Mouse (Mus musculus) forebrain, postnatal 0 days (tissue): ENCODE data around the gene Psd. TPM values are rescaled to one million over a fixed set of nuclear protein-coding genes. Genes with fewer than 3 reads are reported as not detected.

ENCODE experiments used
- ATAC-seq: fragments of 200-750 bp; cut with Nextera tagmentation; 2 replicates; pipeline ENCODE4 v1.8.0; 2017; ENCODE audit warnings: mild to moderate bottlenecking, moderate library complexity
- DNase-seq: peaks from one replicate; pipeline ENCODE4 v3.0.0-alpha.2; 2015
- H3K27ac ChIP-seq: fragments of 300-500 bp; sonication (generic); 2 replicates; pipeline ENCODE4 v1.5.1; 2014; ENCODE audit warnings: low read depth, mild to moderate bottlenecking, antibody characterized with exemption, low read length, moderate library complexity, mixed read lengths
- H3K27me3 ChIP-seq: fragments of 300-500 bp; sonication (generic); 2 replicates; pipeline ENCODE4 v1.6.1; 2014; ENCODE audit warnings: mild to moderate bottlenecking, low read length, mixed read lengths; ENCODE audit not compliant: insufficient read depth
- H3K36me3 ChIP-seq: fragments of 300-500 bp; sonication (generic); 2 replicates; pipeline ENCODE4 v1.6.1; 2014; ENCODE audit warnings: mild to moderate bottlenecking, moderate library complexity; ENCODE audit not compliant: insufficient read depth
- H3K4me1 ChIP-seq: fragments of 300-500 bp; sonication (generic); 2 replicates; pipeline ENCODE4 v1.6.1; 2014; ENCODE audit warnings: antibody characterized with exemption; ENCODE audit not compliant: insufficient read depth
- H3K4me2 ChIP-seq: fragments of 300-500 bp; sonication (generic); 2 replicates; pipeline ENCODE4 v1.6.1; 2014; ENCODE audit warnings: low read depth, mild to moderate bottlenecking, moderate library complexity
- H3K4me3 ChIP-seq: fragments of 300-500 bp; sonication (generic); 2 replicates; pipeline ENCODE4 v1.5.1; 2014; ENCODE audit warnings: low read depth, low read length, mixed read lengths
- H3K9ac ChIP-seq: fragments of 300-500 bp; sonication (generic); 2 replicates; pipeline ENCODE4 v1.6.1; 2014; ENCODE audit warnings: mild to moderate bottlenecking
- H3K9me3 ChIP-seq: fragments of 300-500 bp; sonication (generic); 2 replicates; pipeline ENCODE4 v1.6.1; 2016; ENCODE audit warnings: low read length
- CTCF ChIP-seq: sonication (generic); IDR thresholded peaks from 2 replicates; pipeline ENCODE4 v1.5.1; 2016; ENCODE audit warnings: antibody characterized with exemption, control low read depth, low read depth
- WGBS: fragments of 180-500 bp; shearing (Covaris S2); extraction: QIAGEN DNeasy Blood & Tissue Kit; methylation state at CpG from one replicate; pipeline ENCODE4 v1.1.7; 2014; 5-methylcytosine and 5-hydroxymethylcytosine counted together
- polyA plus RNA-seq: library from polyadenylated mRNA; unstranded; fragments of >200 nt; fragmentation: Nextera tagmentation; extraction: Ambion mirVana; gene quantifications from 2 replicates; pipeline ENCODE4 v1.2.1, GENCODE M21; 2015
- total RNA-seq: library from RNA; depleted of rRNA; stranded (reverse); fragments of >200 nt; gene quantifications from 2 replicates; pipeline ENCODE4 v1.2.3, GENCODE M21; 2014

Gene Psd
- total and polyA plus RNA-seq, 2 experiments from 2014 or later: 178 to 395 TPM

- peak overlapping the region; percentile 94; the same call in 1 of the 2 replicates for H3K27ac ChIP-seq
- TF ChIP-seq CTCF: no peak
Measured at GRCm38 (mm10) chr19:46349550-46349949, 22.6 kb upstream of the Psd start.

GRCm38 (mm10) chr19:46348761-46349458, 22.0 kb upstream of the Psd start:
- peak overlapping the region; percentile 95 for H3K4me2 ChIP-seq
- peak overlapping the region; percentile 78 for H3K4me3 ChIP-seq
- peak overlapping the region; percentile 94 for H3K27ac ChIP-seq
- H3K36me3 ChIP-seq: no peaks in the 10 kb centered on the region
- ATAC-seq (peak; percentile 98), DNase-seq (peak; percentile 94)
- H3K9me3 ChIP-seq: no peaks in the 10 kb centered on the region
- 0 out of 2 replicates have a peak, but pooled peaks cover 4% of the 10 kb centered on the region for H3K4me1 ChIP-seq
- WGBS: under 1% methylated on average over 69 of the region's 78 CpGs
- TF ChIP-seq CTCF: peak; percentile 17
- H3K27me3 ChIP-seq: no peaks in the 10 kb centered on the region
- H3K9ac ChIP-seq: peak overlapping the region; percentile 95

More at GRCm38 (mm10) chr19:46349550-46349949, 22.6 kb upstream of the Psd start:
- DNase-seq (no peak), ATAC-seq (no peak)
- no peaks in the 10 kb centered on the region for H3K27me3 ChIP-seq
- H3K4me2 ChIP-seq: peak overlapping the region; percentile 95
- 26% methylated on average over 6 of the region's 6 CpGs for WGBS
- H3K9ac ChIP-seq: peak overlapping the region; percentile 95
- peak overlapping the region; percentile 78 for H3K4me3 ChIP-seq
- H3K9me3 ChIP-seq: no peaks in the 10 kb centered on the region
- H3K36me3 ChIP-seq: no peaks in the 10 kb centered on the region
- 0 out of 2 replicates have a peak, but pooled peaks cover 4% of the 10 kb centered on the region for H3K4me1 ChIP-seq

- H3K27ac ChIP-seq: peak overlapping the region; percentile 94
- no peak for TF ChIP-seq CTCF
- peak overlapping the region; percentile 78 for H3K4me3 ChIP-seq
- DNase-seq (no peak), ATAC-seq (no peak)
- H3K4me2 ChIP-seq: peak overlapping the region; percentile 95
- H3K9me3 ChIP-seq: no peaks in the 10 kb centered on the region
- peak overlapping the region; percentile 95 for H3K9ac ChIP-seq
- WGBS: 26% methylated on average over 14 of the region's 14 CpGs
- H3K4me1 ChIP-seq: 0 out of 2 replicates have a peak, but pooled peaks cover 4% of the 10 kb centered on the region
- no peaks in the 10 kb centered on the region for H3K27me3 ChIP-seq
- no peaks in the 10 kb centered on the region for H3K36me3 ChIP-seq
Measured at GRCm38 (mm10) chr19:46347936-46348668, 21.1 kb upstream of the Psd start.

GRCm38 (mm10) chr19:46347146-46347545, 20.2 kb upstream of the Psd start:
- DNase-seq (no peak), ATAC-seq (no peak)
- TF ChIP-seq CTCF: no peak
- Histone ChIP-seq H3K9me3 (no peaks in the 10 kb centered on the region), H3K4me1 (0 out of 2 replicates have a peak, but pooled peaks cover 4% of the 10 kb centered on the region), H3K4me3 (no peak overlapping the region), H3K4me2 (no peak overlapping the region), H3K27ac (no peak overlapping the region), H3K9ac (no peak overlapping the region), H3K27me3 (no peaks in the 10 kb centered on the region), H3K36me3 (no peaks in the 10 kb centered on the region)
- 100% methylated on average over 1 of the region's 1 CpGs for WGBS

GRCm38 (mm10) chr19:46344710-46345419, 17.9 kb upstream of the Psd start:
- Histone ChIP-seq H3K27ac (no peak overlapping the region), H3K27me3 (no peaks in the 10 kb centered on the region), H3K4me3 (no peak overlapping the region), H3K9me3 (no peaks in the 10 kb centered on the region), H3K4me1 (0 out of 2 replicates have a peak, but pooled peaks cover 4% of the 10 kb centered on the region), H3K4me2 (no peak overlapping the region), H3K9ac (no peak overlapping the region), H3K36me3 (no peaks in the 10 kb centered on the region)
- no peak for TF ChIP-seq CTCF
- DNase-seq (no peak), ATAC-seq (no peak)
- 23% methylated on average over 7 of the region's 7 CpGs for WGBS

- WGBS: 36% methylated on average over 7 of the region's 7 CpGs
- Histone ChIP-seq H3K4me3 (peak overlapping the region; percentile 49; the same call in 1 of the 2 replicates), H3K9ac (peak overlapping the region; percentile 65), H3K27me3 (no peaks in the 10 kb centered on the region), H3K4me2 (peak overlapping the region; percentile 48), H3K27ac (peak overlapping the region; percentile 79), H3K36me3 (no peaks in the 10 kb centered on the region), H3K4me1 (peaks cover 14% of the 10 kb centered on the region), H3K9me3 (no peaks in the 10 kb centered on the region)
- DNase-seq (peak; percentile 72), ATAC-seq (peak; percentile 34)
- TF ChIP-seq CTCF: no peak
Measured at GRCm38 (mm10) chr19:46339287-46339971, 12.5 kb upstream of the Psd start.
